Mouse (Mus musculus) MEL-GATA-1-ER (cell line): ENCODE results near the gene Olfr1369-ps1.
A peak's percentile ranks its signal among the peaks of the same experiment; 100 is the strongest.
"Not testable (repeated sequence)": the region's sequence is repeated elsewhere in the genome, so short reads cannot be mapped to it uniquely, and the experiment has no call there.

ENCODE experiments used
- DNase-seq: peaks from one replicate; pipeline ENCODE4 v3.0.0-alpha.2; 2012; ENCODE audit warnings: low read depth; ENCODE audit errors: extremely low read depth

The Olfr1369-ps1 gene

GRCm38 (mm10) chr13:21111183-21111582 is at the start of gene Olfr1369-ps1:
Gene Olfr1369-ps1 (plus strand): TSS chr13:21111483.
- not testable (repeated sequence) for DNase-seq

- DNase-seq, result no peak
Observed at GRCm38 (mm10) chr13:21066021-21066420, 45.3 kb upstream of the Olfr1369-ps1 start.

GRCm38 (mm10) chr13:21074847-21075246 is 36.4 kb upstream of the Olfr1369-ps1 start, which contains the start of gene Olfr1370:
Gene Olfr1370 (minus strand): TSS chr13:21074947.
- DNase-seq, result no peak

GRCm38 (mm10) chr13:21082686-21083085 is 28.6 kb upstream of the Olfr1369-ps1 start:
- no peak for DNase-seq

- DNase-seq, result no peak
Observed at GRCm38 (mm10) chr13:21109759-21110158, 1.5 kb upstream of the Olfr1369-ps1 start.

- DNase-seq, result no peak
Observed at GRCm38 (mm10) chr13:21110441-21110840, 842 bp upstream of the Olfr1369-ps1 start.

- DNase-seq, result no peak
Observed at GRCm38 (mm10) chr13:21114121-21114520, 2.8 kb downstream of the Olfr1369-ps1 start.

- DNase-seq, result not testable (repeated sequence)
Observed at GRCm38 (mm10) chr13:21129339-21129738, 18.1 kb downstream of the Olfr1369-ps1 start, which contains the start of gene Olfr263. Gene Olfr263 (plus strand): TSS chr13:21129639.

- DNase-seq, result no peak
Observed at GRCm38 (mm10) chr13:21142421-21142820, 31.1 kb downstream of the Olfr1369-ps1 start.

- DNase-seq, result no peak
Observed at GRCm38 (mm10) chr13:21145767-21146166, 34.5 kb downstream of the Olfr1369-ps1 start, which contains the start of gene Olfr1368. Gene Olfr1368 (minus strand): TSS chr13:21145867.

- DNase-seq, result no peak
Observed at GRCm38 (mm10) chr13:21155888-21156287, 44.6 kb downstream of the Olfr1369-ps1 start.

GRCm38 (mm10) chr13:21158071-21158470 is 46.8 kb downstream of the Olfr1369-ps1 start:
- no peak for DNase-seq

- DNase-seq, result peak; percentile 80
Observed at GRCm38 (mm10) chr13:21158785-21159474, 47.6 kb downstream of the Olfr1369-ps1 start.

GRCm38 (mm10) chr13:21159475-21159819 is 48.2 kb downstream of the Olfr1369-ps1 start:
- no peak for DNase-seq

GRCm38 (mm10) chr13:21160041-21160511 is 48.8 kb downstream of the Olfr1369-ps1 start:
- DNase-seq, result no peak

- no peak for DNase-seq
Observed at GRCm38 (mm10) chr13:21160657-21161590, 49.6 kb downstream of the Olfr1369-ps1 start.

GRCm38 (mm10) chr13:21161591-21161990 is 50.3 kb downstream of the Olfr1369-ps1 start:
- DNase-seq, result no peak

- DNase-seq, result no peak
Observed at GRCm38 (mm10) chr13:21162591-21162990, 51.3 kb downstream of the Olfr1369-ps1 start.

- peak; percentile 68 for DNase-seq
Observed at GRCm38 (mm10) chr13:21166936-21167909, 55.9 kb downstream of the Olfr1369-ps1 start.

GRCm38 (mm10) chr13:21167910-21168300 is 56.6 kb downstream of the Olfr1369-ps1 start:
- DNase-seq, result no peak
